Mouse (Mus musculus): ENCODE measurements around the gene Phrf1.

- TF ChIP-seq CTCF (IDR thresholded peaks at IDR 0.05) (no peak), EP300 (IDR thresholded peaks at IDR 0.05) (no peak)
Observed at GRCm38 (mm10) chr7:141227796-141228195, 788 bp upstream of the Phrf1 start.
